Mouse (Mus musculus) heart, postnatal 10 days (tissue): ENCODE data around the gene Blzf1. TPM values are rescaled to one million over a fixed set of nuclear protein-coding genes. Genes with fewer than 3 reads are reported as not detected.

Experiments used
- DNase-seq, 2 experiments: peaks; one replicate each; pipeline ENCODE4 v3.0.0; 2021
- intact Hi-C: fragments of 180-260 bp; cut with DNase I; formaldehyde crosslinking; loops from one replicate; pipeline ENCODE4 v1.15.1; 2025
- total RNA-seq, 2 experiments: library from RNA; stranded (reverse); gene quantifications; 2 replicates each; pipeline ENCODE4 v1.2.3; 2021

The Blzf1 gene
- total RNA-seq, 2 experiments from 2014 or later: 26.0 to 27.9 TPM

- intact Hi-C loops: no loop called here
- DNase-seq: no peak
Measured at GRCm38 (mm10) chr1:164301949-164302348, 5.3 kb downstream of the Blzf1 start.

GRCm38 (mm10) chr1:164296473-164296872 is 10.8 kb downstream of the Blzf1 start:
- no peak for DNase-seq
- intact Hi-C loops: no loop called here

- no peak for DNase-seq
- intact Hi-C loops: no loop called here
Measured at GRCm38 (mm10) chr1:164294071-164294470, 13.2 kb downstream of the Blzf1 start.

- intact Hi-C loops: no loop called here
- DNase-seq: no peak
Measured at GRCm38 (mm10) chr1:164292040-164292439, 15.2 kb downstream of the Blzf1 start.

- intact Hi-C loops: no loop called here
- DNase-seq: no peak
Measured at GRCm38 (mm10) chr1:164287406-164287805, 19.9 kb downstream of the Blzf1 start.

GRCm38 (mm10) chr1:164284007-164284406 is 23.3 kb downstream of the Blzf1 start:
- intact Hi-C loops: no loop called here
- no peak for DNase-seq

GRCm38 (mm10) chr1:164279332-164279731 is 28.0 kb downstream of the Blzf1 start:
- intact Hi-C loops: no loop called here
- no peak for DNase-seq

- no peak for DNase-seq
- intact Hi-C loops: no loop called here
Measured at GRCm38 (mm10) chr1:164276552-164276951, 30.7 kb downstream of the Blzf1 start.

GRCm38 (mm10) chr1:164275455-164275954 is 31.8 kb downstream of the Blzf1 start, which contains the start of gene Ccdc181:
Gene Ccdc181 (plus strand): TSS chr1:164275585.
- DNase-seq: peak; percentile 92 to 93

GRCm38 (mm10) chr1:164273659-164274058 is 33.6 kb downstream of the Blzf1 start:
- intact Hi-C loops: no loop called here
- no peak for DNase-seq

More at GRCm38 (mm10) chr1:164275455-164275954, 31.8 kb downstream of the Blzf1 start, which contains the start of gene Ccdc181:
- intact Hi-C loops: no loop called here

GRCm38 (mm10) chr1:164270941-164271340 is 36.3 kb downstream of the Blzf1 start:
- no peak for DNase-seq
- intact Hi-C loops: no loop called here

GRCm38 (mm10) chr1:164261553-164261952 is 45.7 kb downstream of the Blzf1 start:
- DNase-seq: peak; percentile 44 to 47
- intact Hi-C loops: no loop called here

- no peak for DNase-seq
- intact Hi-C loops: no loop called here
Measured at GRCm38 (mm10) chr1:164260171-164261028, 46.9 kb downstream of the Blzf1 start.

- intact Hi-C loops: no loop called here
- DNase-seq: no peak
Measured at GRCm38 (mm10) chr1:164254836-164255235, 52.5 kb downstream of the Blzf1 start.

- intact Hi-C loops: no loop called here
- no peak for DNase-seq
Measured at GRCm38 (mm10) chr1:164252551-164252950, 54.7 kb downstream of the Blzf1 start.

GRCm38 (mm10) chr1:164251438-164251837 is 55.9 kb downstream of the Blzf1 start:
- intact Hi-C loops: no loop called here
- no peak for DNase-seq

- intact Hi-C loops: no loop called here
- peak in 1 of 2 experiments; percentile 7 for DNase-seq
Measured at GRCm38 (mm10) chr1:164250391-164251150, 56.7 kb downstream of the Blzf1 start.

GRCm38 (mm10) chr1:164249332-164249711 is 58.0 kb downstream of the Blzf1 start:
- DNase-seq: no peak
- intact Hi-C loops: loop anchor here (5.0 kb wide), 1 partner anchor 58 kb away; the partner anchor contains the start of gene Blzf1

- intact Hi-C loops: loop anchor here (5.0 kb wide), 1 partner anchor 59 kb away; the partner anchor contains the start of gene Blzf1
- DNase-seq: peak; percentile 98 to 99
Measured at GRCm38 (mm10) chr1:164248465-164249331, 58.6 kb downstream of the Blzf1 start, which contains the start of gene Slc19a2. Gene Slc19a2 (plus strand): TSS chr1:164249046.

- DNase-seq: peak; percentile 42 to 47
- intact Hi-C loops: loop anchor here (5.0 kb wide), 1 partner anchor 59 kb away; the partner anchor contains the start of gene Blzf1
Measured at GRCm38 (mm10) chr1:164247971-164248370, 59.3 kb downstream of the Blzf1 start.
